Mouse (Mus musculus) kidney, embryonic 15.5 days (tissue): ENCODE data around the gene Fn3k. TPM values are rescaled to one million over a fixed set of nuclear protein-coding genes. Genes with fewer than 3 reads are reported as not detected.

Experiments
- ATAC-seq: fragments of 200-750 bp; cut with Nextera tagmentation; replicated peaks from 2 replicates; pipeline ENCODE4 v1.8.0; 2017; ENCODE audit warnings: moderate TSS enrichment; ENCODE audit not compliant: low FRiP score
- H3K27ac ChIP-seq: fragments of 300-500 bp; sonication (generic); 2 replicates; pipeline ENCODE4 v1.5.1; 2015; ENCODE audit warnings: mild to moderate bottlenecking, inconsistent platforms
- H3K27me3 ChIP-seq: fragments of 300-500 bp; sonication (generic); 2 replicates; pipeline ENCODE4 v1.6.1; 2015; ENCODE audit warnings: inconsistent platforms
- H3K36me3 ChIP-seq: fragments of 300-500 bp; sonication (generic); 2 replicates; pipeline ENCODE4 v1.6.1; 2015; ENCODE audit warnings: inconsistent platforms
- H3K4me1 ChIP-seq: fragments of 300-500 bp; sonication (generic); 2 replicates; pipeline ENCODE4 v1.6.1; 2015; ENCODE audit warnings: inconsistent platforms
- H3K4me2 ChIP-seq: fragments of 300-500 bp; sonication (generic); 2 replicates; pipeline ENCODE4 v1.6.1; 2015; ENCODE audit warnings: moderate library complexity, mild to moderate bottlenecking, inconsistent platforms
- H3K4me3 ChIP-seq: fragments of 300-500 bp; sonication (generic); replicated peaks from 2 replicates; pipeline ENCODE4 v1.5.1; 2015; ENCODE audit warnings: mild to moderate bottlenecking, inconsistent platforms
- H3K9ac ChIP-seq: fragments of 300-500 bp; sonication (generic); 2 replicates; pipeline ENCODE4 v1.6.1; 2015; ENCODE audit warnings: mild to moderate bottlenecking, inconsistent platforms
- H3K9me3 ChIP-seq: fragments of 300-500 bp; sonication (generic); replicated peaks from 2 replicates; pipeline ENCODE4 v1.6.1; 2016; ENCODE audit warnings: inconsistent platforms
- WGBS: fragments of 180-500 bp; shearing (Covaris S2); methylation state at CpG from one replicate; pipeline ENCODE4 v1.1.7; 2015; ENCODE audit warnings: mixed read lengths; 5-methylcytosine and 5-hydroxymethylcytosine counted together
- polyA plus RNA-seq: library from polyadenylated mRNA; unstranded; fragments of >200 nt; fragmentation: Nextera tagmentation; extraction: Ambion mirVana; gene quantifications from 2 replicates; pipeline ENCODE4 v1.2.1, GENCODE M21; 2015

Gene Fn3k
- polyA plus RNA-seq, result 2.6 and 2.7 TPM in 2 replicates

- Histone ChIP-seq H3K27me3 (no peaks in the 10 kb centered on the region), H3K36me3 (peaks cover 14% of the 10 kb centered on the region), H3K4me1 (peaks cover 17% of the 10 kb centered on the region), H3K4me2 (peak within 1 kb of the TSS; percentile 67), H3K9ac (peak within 1 kb of the TSS; percentile 37; the same call in 1 of the 2 replicates), H3K4me3 (peak within 1 kb of the TSS; percentile 49), H3K27ac (no peak within 1 kb of the TSS), H3K9me3 (no peaks in the 10 kb centered on the region)
- 7% methylated on average over 26 of the region's 30 CpGs for WGBS
- ATAC-seq, result peak; percentile 94
These were observed at the start of gene Fn3k for GRCm38 (mm10) chr11:121434156-121435155. Fn3k (plus strand) TSS chr11:121434913.

- Histone ChIP-seq H3K9me3 (no peaks in the 10 kb centered on the region), H3K4me1 (peaks cover 16% of the 10 kb centered on the region), H3K36me3 (no peaks in the 10 kb centered on the region), H3K9ac (peak within 1 kb of the TSS; percentile 50), H3K4me2 (peak within 1 kb of the TSS; percentile 95), H3K27me3 (peaks cover 6% of the 10 kb centered on the region), H3K4me3 (peak within 1 kb of the TSS; percentile 72), H3K27ac (peak within 1 kb of the TSS; percentile 57)
- under 1% methylated on average over 61 of the region's 61 CpGs for WGBS
- ATAC-seq, result peak; percentile 100
These were observed 46.8 kb upstream of the Fn3k start, which contains the start of gene Rab40b for GRCm38 (mm10) chr11:121387750-121388553. Rab40b (minus strand) TSS chr11:121388251.

- ATAC-seq, result no peak
- peaks cover 16% of the 10 kb centered on the region for H3K4me1 ChIP-seq
- H3K4me2 ChIP-seq, result peak overlapping the region; percentile 95
- whole genome bisulfite sequencing, result 6% methylated on average over 6 of the region's 6 CpGs
- no peaks in the 10 kb centered on the region for H3K9me3 ChIP-seq
- no peaks in the 10 kb centered on the region for H3K36me3 ChIP-seq
- H3K9ac ChIP-seq, result no peak overlapping the region
- H3K27me3 ChIP-seq, result peaks cover 6% of the 10 kb centered on the region
- 0 out of 2 replicates have a peak overlapping the region, but pooled peaks have one; percentile 56 for H3K27ac ChIP-seq
- H3K4me3 ChIP-seq, result peak overlapping the region; percentile 72
These were observed 46.2 kb upstream of the Fn3k start for GRCm38 (mm10) chr11:121388554-121388945.

GRCm38 (mm10) chr11:121390793-121391192 lies 43.9 kb upstream of the Fn3k start:
- 71% methylated on average over 3 of the region's 3 CpGs for WGBS
- no peaks in the 10 kb centered on the region for H3K9me3 ChIP-seq

GRCm38 (mm10) chr11:121392405-121392804 lies 42.3 kb upstream of the Fn3k start:
- ATAC-seq, result no peak
- Histone ChIP-seq H3K4me2 (no peak overlapping the region), H3K9me3 (no peaks in the 10 kb centered on the region), H3K27me3 (no peaks in the 10 kb centered on the region), H3K27ac (no peak overlapping the region), H3K4me1 (peaks cover 9% of the 10 kb centered on the region), H3K36me3 (no peaks in the 10 kb centered on the region), H3K9ac (no peak overlapping the region), H3K4me3 (no peak overlapping the region)
- WGBS, result 90% methylated on average over 3 of the region's 3 CpGs

More at GRCm38 (mm10) chr11:121390793-121391192, 43.9 kb upstream of the Fn3k start:
- no peak overlapping the region for H3K4me3 ChIP-seq
- ATAC-seq, result no peak
- H3K4me2 ChIP-seq, result no peak overlapping the region
- peaks cover 6% of the 10 kb centered on the region for H3K27me3 ChIP-seq
- no peak overlapping the region for H3K9ac ChIP-seq
- H3K27ac ChIP-seq, result no peak overlapping the region
- no peaks in the 10 kb centered on the region for H3K36me3 ChIP-seq
- peaks cover 16% of the 10 kb centered on the region for H3K4me1 ChIP-seq

- Histone ChIP-seq H3K4me1 (no peaks in the 10 kb centered on the region), H3K27me3 (no peaks in the 10 kb centered on the region), H3K27ac (no peak overlapping the region), H3K9ac (no peak overlapping the region), H3K36me3 (no peaks in the 10 kb centered on the region), H3K4me2 (no peak overlapping the region), H3K4me3 (no peak overlapping the region), H3K9me3 (no peaks in the 10 kb centered on the region)
- no peak for ATAC-seq
- WGBS, result 79% methylated on average over 3 of the region's 3 CpGs
These were observed 27.2 kb upstream of the Fn3k start for GRCm38 (mm10) chr11:121407366-121408155.

- no peaks in the 10 kb centered on the region for H3K9me3 ChIP-seq
- no peak for ATAC-seq
- no peaks in the 10 kb centered on the region for H3K36me3 ChIP-seq
- no peak overlapping the region for H3K4me2 ChIP-seq
- WGBS, result 82% methylated on average over 5 of the region's 5 CpGs
- no peak overlapping the region for H3K4me3 ChIP-seq
- H3K27me3 ChIP-seq, result no peaks in the 10 kb centered on the region
- H3K27ac ChIP-seq, result no peak overlapping the region
- no peaks in the 10 kb centered on the region for H3K4me1 ChIP-seq
- no peak overlapping the region for H3K9ac ChIP-seq
These were observed 20.0 kb upstream of the Fn3k start for GRCm38 (mm10) chr11:121414762-121415161.

GRCm38 (mm10) chr11:121415351-121415750 lies 19.4 kb upstream of the Fn3k start:
- no peaks in the 10 kb centered on the region for H3K9me3 ChIP-seq
- no peak overlapping the region for H3K9ac ChIP-seq
- ATAC-seq, result no peak
- no peak overlapping the region for H3K4me3 ChIP-seq
- H3K4me2 ChIP-seq, result no peak overlapping the region
- WGBS, result 59% methylated on average over 5 of the region's 5 CpGs
- peaks cover under 1% of the 10 kb centered on the region; the same call in 1 of the 2 replicates for H3K4me1 ChIP-seq
- no peak overlapping the region for H3K27ac ChIP-seq
- H3K27me3 ChIP-seq, result no peaks in the 10 kb centered on the region
- no peaks in the 10 kb centered on the region for H3K36me3 ChIP-seq

GRCm38 (mm10) chr11:121417971-121418370 lies 16.7 kb upstream of the Fn3k start:
- Histone ChIP-seq H3K27me3 (no peaks in the 10 kb centered on the region), H3K4me1 (peaks cover 13% of the 10 kb centered on the region), H3K4me2 (no peak overlapping the region), H3K4me3 (no peak overlapping the region), H3K36me3 (no peaks in the 10 kb centered on the region), H3K9ac (no peak overlapping the region), H3K27ac (no peak overlapping the region), H3K9me3 (no peaks in the 10 kb centered on the region)
- 86% methylated on average over 5 of the region's 5 CpGs for WGBS
- no peak for ATAC-seq

- Histone ChIP-seq H3K4me2 (no peak overlapping the region), H3K36me3 (no peaks in the 10 kb centered on the region), H3K4me3 (no peak overlapping the region), H3K27me3 (no peaks in the 10 kb centered on the region), H3K9ac (no peak overlapping the region), H3K27ac (no peak overlapping the region), H3K9me3 (no peaks in the 10 kb centered on the region), H3K4me1 (peaks cover 13% of the 10 kb centered on the region)
- no peak for ATAC-seq
- 41% methylated on average over 2 of the region's 2 CpGs for WGBS
These were observed 15.8 kb upstream of the Fn3k start for GRCm38 (mm10) chr11:121418932-121419331.

- H3K4me1 ChIP-seq, result peaks cover 13% of the 10 kb centered on the region
- 52% methylated on average over 5 of the region's 5 CpGs for WGBS
- no peak overlapping the region for H3K9ac ChIP-seq
- peak overlapping the region; percentile 84 for H3K4me3 ChIP-seq
- H3K4me2 ChIP-seq, result peak overlapping the region; percentile 87
- ATAC-seq, result no peak
- H3K36me3 ChIP-seq, result no peaks in the 10 kb centered on the region
- H3K27me3 ChIP-seq, result no peaks in the 10 kb centered on the region
- H3K27ac ChIP-seq, result peak overlapping the region; percentile 92; the same call in 1 of the 2 replicates
- H3K9me3 ChIP-seq, result no peaks in the 10 kb centered on the region
These were observed 14.3 kb upstream of the Fn3k start for GRCm38 (mm10) chr11:121420379-121420778.
